Mouse (Mus musculus) bone marrow macrophage, adult 2 months (primary cell): ENCODE measurements around the gene Cybc1.

Experiments
- CTCF ChIP-seq: IDR thresholded peaks from 2 replicates; pipeline ENCODE4 v1.5.1; 2012; ENCODE audit warnings: low read depth, mild to moderate bottlenecking, low read length, moderate library complexity
- POLR2A ChIP-seq: IDR thresholded peaks from 2 replicates; pipeline ENCODE4 v1.6.1; 2012; ENCODE audit warnings: mild to moderate bottlenecking, low read depth, low read length, borderline replicate concordance

GRCm38 (mm10) chr11:121229018-121229439, at the start of gene Cybc1:
- TF ChIP-seq CTCF = no peak
- TF ChIP-seq POLR2A = no peak
